16 mouse cellular contexts compared by ENCODE assay signal in the genomic region with DNA sequence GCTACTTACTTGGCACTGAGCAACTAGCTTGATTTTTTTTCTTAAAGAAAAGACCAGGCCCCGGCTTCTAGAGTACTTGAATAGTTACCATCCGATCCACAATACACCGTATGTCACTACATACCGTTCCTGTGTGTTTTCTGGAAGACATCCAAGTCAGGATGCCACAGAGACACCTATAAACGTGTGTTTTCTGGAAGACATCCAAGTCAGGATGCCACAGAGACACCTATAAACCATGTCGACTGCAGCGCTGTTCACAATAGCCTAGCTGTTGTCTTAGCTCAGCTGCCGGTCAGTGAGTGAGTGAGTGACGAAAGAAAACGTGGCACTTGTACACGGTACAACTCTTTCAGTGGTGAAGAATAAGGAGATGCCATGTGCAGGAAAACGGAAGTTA.
"Had no signal": no experiment of that assay in that cellular context is flagged by ENCODE, and none has a peak within 500 bp of the region (broad histone marks: within the 10 kb centered on the region; RNA-seq: fewer than 3 reads in every experiment).

No protein-coding gene starts in this region.

- H3K36me3 ChIP-seq: liver, embryonic 13.5 days; midbrain, embryonic 12.5 days; midbrain, embryonic 15.5 days; neural tube, embryonic 13.5 days had no signal

- H3K4me1 ChIP-seq: liver, embryonic 13.5 days; midbrain, embryonic 12.5 days; midbrain, embryonic 15.5 days had no signal

- H3K4me3 ChIP-seq: layer of hippocampus, adult 2 months; liver, embryonic 13.5 days; midbrain, embryonic 12.5 days; midbrain, embryonic 15.5 days; neural tube, embryonic 13.5 days had no signal

- DNase-seq: kidney, adult 9 months; kidney, postnatal 14 days; kidney, postnatal 4 days; layer of hippocampus, adult 9-11 months; liver, embryonic 13.5 days; lung, adult 2 months; lung, postnatal 36 days; thymus, adult 2 months; thymus, postnatal 14 days had no signal

- H3K27ac ChIP-seq: layer of hippocampus, adult 2 months; liver, embryonic 13.5 days; midbrain, embryonic 12.5 days; midbrain, embryonic 15.5 days; neural tube, embryonic 13.5 days; stomach, postnatal 0 days had no signal

- H3K9ac ChIP-seq: liver, embryonic 13.5 days; midbrain, embryonic 12.5 days; midbrain, embryonic 15.5 days; neural tube, embryonic 13.5 days had no signal

- H3K4me2 ChIP-seq: liver, embryonic 13.5 days; midbrain, embryonic 12.5 days; midbrain, embryonic 15.5 days; neural tube, embryonic 13.5 days had no signal

- ATAC-seq: intestine, postnatal 0 days; lung, postnatal 0 days; midbrain, embryonic 15.5 days had no signal

- H3K9me3 ChIP-seq: liver, embryonic 13.5 days; midbrain, embryonic 12.5 days; midbrain, embryonic 15.5 days; neural tube, embryonic 13.5 days had no signal

- H3K27me3 ChIP-seq: midbrain, embryonic 12.5 days; midbrain, embryonic 15.5 days; neural tube, embryonic 13.5 days had no signal
